Mouse (Mus musculus) v-Abl transformed pro-B cells (cell line): ENCODE measurements around the gene Zfhx3.

ENCODE experiments used
- in situ Hi-C, 2 experiments: fragments of 400-800 bp; cut with MboI; formaldehyde crosslinking; loops; one replicate each; pipeline ENCODE4 v1.15.1; 2025; ENCODE audit not compliant: unreplicated experiment in 2 of 2

The Zfhx3 gene

GRCm38 (mm10) chr8:108078726-108079125 is 136.3 kb downstream of the Zfhx3 start:
- in situ Hi-C loops: no loop called here

DNA sequence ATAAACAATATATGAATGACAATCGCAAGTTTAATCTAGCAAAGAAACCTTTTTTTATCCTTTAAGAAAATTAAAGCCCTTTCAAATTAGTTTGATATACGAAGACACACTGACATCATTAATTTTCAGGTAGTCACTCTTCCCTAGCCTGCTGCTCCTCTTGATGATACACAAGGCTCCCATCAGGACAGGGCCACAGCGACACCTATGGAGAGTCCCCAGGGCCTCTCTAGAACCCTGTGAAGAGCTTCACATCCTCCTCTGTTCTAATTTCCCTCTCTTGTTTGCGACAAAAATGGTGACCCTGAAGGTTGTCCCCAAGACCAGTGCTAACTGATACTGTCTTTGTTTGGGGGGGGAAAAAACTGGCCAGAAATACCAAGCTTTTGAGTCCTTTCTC is 144.5 kb downstream of the Zfhx3 start:
- in situ Hi-C loops: no loop called here

DNA sequence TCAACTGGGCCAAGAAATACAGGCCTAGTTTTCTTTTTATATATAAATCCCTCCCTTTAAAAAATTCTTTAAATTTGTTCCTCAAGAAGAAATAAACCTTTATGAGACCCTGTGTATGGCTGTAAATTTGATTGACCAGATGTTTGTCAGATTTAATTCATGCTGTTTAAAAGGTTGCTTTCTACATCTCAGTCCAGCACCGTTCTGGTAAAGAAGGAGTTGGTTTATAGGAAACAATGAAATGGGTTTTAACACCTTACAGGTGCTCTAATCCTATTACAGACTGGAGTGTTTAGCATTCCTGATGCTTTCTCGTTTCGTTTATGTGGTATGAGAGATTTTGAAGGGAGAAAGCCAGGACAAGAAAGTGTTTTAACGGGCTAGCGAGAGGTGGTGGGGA is 147.2 kb downstream of the Zfhx3 start:
- in situ Hi-C loops: no loop called here

DNA sequence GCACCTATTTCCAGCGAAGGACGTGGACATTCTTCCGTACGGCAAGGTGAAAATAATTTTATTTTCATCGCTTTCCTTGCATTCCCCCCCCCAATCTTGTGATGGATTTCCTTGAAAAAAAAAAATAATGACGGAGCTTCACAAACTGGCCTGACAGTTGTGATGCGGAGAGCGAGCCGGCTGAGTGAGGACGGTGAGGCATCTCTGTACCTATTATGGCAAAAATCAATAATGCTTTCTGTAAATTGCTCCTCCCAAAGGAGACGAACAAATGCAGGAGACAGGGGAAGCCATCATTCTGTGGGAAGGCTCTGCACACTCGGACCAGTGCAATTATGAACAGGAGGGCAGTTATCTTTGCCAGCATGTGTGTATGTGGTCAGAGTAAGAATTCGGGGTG is 156.2 kb downstream of the Zfhx3 start:
- in situ Hi-C loops: no loop called here

- in situ Hi-C loops: no loop called here
Observed at GRCm38 (mm10) chr8:108101131-108101530, 158.7 kb downstream of the Zfhx3 start.

- in situ Hi-C loops: no loop called here
Observed at GRCm38 (mm10) chr8:108101978-108102865, 159.8 kb downstream of the Zfhx3 start.

DNA sequence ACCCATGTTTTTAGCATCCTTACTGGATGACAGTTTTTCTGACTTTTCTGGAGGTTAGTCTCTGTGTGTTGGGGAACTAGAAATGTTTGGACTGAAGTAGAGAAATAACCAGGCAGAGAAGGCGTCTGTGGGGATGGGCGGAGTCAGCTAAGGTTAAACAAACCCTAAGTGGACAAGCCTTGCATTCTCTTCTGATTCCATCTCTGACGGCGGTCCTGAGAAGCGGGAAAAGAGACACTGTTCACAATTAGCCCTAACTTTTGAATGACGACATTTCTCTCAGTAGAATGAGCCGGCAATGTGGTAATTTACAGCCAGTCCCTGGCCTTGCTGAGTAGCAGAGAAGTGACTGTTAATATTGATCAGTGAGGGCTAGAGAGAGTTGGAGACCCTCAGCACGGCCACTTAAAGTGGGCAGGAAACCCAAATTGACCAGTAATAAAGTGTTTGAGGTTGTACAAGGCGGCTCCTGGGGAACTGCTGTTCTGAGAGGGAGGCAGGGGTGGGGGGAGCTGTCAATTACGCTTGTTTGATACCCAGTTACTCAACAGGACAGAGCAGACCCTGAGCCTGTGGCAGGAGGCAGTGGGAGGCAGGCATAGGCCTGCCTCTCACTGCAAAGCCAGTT is 162.1 kb downstream of the Zfhx3 start:
- in situ Hi-C loops: no loop called here

DNA sequence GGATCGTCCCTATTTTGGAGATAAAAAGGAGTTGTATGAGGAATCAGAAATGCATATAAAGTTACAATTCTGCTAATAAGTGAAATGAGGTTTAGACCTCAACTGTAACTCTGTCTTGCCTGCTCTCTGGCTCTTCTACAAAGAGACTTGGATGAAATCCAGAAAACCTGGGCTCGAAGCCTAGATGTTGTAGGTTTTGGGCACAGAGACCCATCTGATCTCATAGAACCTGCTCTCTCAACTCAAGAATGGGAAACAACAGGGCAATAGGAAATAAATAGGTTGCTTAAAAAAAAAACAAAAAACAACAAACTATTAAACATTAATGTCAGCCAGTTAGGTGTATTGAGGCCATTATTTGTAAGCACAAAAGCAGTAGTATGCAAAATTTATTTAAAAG is 182.6 kb downstream of the Zfhx3 start:
- in situ Hi-C loops: no loop called here

GRCm38 (mm10) chr8:108125491-108125890 is 183.0 kb downstream of the Zfhx3 start:
- in situ Hi-C loops: no loop called here

- in situ Hi-C loops: no loop called here
Observed at GRCm38 (mm10) chr8:108146536-108146935, 204.1 kb downstream of the Zfhx3 start.

- in situ Hi-C loops: no loop called here
Observed at GRCm38 (mm10) chr8:108148599-108149249, 206.3 kb downstream of the Zfhx3 start.

DNA sequence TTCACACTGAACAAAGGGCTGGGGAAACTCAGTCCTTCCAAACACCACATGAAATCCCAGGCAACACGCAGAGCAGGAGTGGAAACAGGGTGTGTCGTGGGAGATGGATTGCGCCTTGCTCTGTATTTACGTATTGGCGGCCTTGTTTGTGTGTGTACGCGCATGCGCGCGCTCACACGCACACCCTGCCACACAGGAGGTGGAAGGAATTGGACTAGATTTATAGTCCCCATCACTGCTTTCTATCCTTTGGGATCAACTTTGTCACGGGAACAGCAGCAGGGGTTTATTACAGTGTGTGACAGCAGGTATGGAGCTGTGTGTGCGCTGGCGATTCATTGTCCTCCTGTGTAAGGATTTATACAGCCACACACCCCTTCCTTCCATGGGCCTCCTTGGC is 228.4 kb downstream of the Zfhx3 start:
- in situ Hi-C loops: no loop called here

GRCm38 (mm10) chr8:108183296-108183695 is 240.9 kb downstream of the Zfhx3 start:
- in situ Hi-C loops: no loop called here

- in situ Hi-C loops: no loop called here
Observed at GRCm38 (mm10) chr8:108183948-108184347, 241.5 kb downstream of the Zfhx3 start.

- in situ Hi-C loops: no loop called here
Observed at GRCm38 (mm10) chr8:108186289-108186688, 243.8 kb downstream of the Zfhx3 start.

DNA sequence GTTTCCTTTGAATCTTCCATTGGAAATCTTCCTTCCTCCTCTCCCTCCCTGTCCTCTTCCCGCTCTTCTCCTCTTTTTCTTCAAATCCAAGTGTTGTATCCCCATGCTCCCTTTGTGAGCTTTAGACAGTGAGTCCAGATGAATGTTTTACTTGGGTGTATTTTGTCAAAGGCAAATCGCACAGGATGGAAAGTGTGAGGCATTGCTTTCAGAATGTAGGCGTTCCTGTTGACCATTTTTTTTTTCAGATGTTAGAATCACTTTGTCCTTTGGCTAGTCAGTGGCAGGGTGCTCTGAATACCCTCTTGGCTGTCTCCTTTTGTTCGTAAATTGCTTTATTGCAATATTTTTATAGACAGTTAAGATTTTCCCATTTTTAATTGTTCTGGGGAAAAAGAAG is 245.6 kb downstream of the Zfhx3 start:
- in situ Hi-C loops: no loop called here

GRCm38 (mm10) chr8:108194571-108194970 is 252.1 kb downstream of the Zfhx3 start:
- in situ Hi-C loops: no loop called here

DNA sequence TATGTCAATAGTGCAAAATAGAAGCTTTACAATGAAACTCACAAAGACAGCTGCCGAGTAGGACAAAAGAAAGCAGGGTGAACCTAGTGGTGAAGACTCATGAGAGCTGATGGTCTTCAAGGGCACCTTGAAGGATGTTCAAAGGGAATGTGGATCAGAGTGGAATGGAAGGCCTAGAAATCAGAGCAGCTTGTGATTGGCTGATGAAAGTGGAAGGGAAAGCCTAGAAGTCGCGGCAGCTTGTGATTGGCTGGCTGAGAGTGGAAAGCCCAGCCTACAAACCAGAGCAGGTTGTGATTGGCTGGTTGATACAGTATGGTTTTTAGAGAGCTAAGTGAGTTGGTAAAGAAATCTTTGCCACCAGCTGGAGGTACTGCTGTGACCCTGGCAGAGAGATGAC is 272.6 kb downstream of the Zfhx3 start:
- in situ Hi-C loops: no loop called here

DNA sequence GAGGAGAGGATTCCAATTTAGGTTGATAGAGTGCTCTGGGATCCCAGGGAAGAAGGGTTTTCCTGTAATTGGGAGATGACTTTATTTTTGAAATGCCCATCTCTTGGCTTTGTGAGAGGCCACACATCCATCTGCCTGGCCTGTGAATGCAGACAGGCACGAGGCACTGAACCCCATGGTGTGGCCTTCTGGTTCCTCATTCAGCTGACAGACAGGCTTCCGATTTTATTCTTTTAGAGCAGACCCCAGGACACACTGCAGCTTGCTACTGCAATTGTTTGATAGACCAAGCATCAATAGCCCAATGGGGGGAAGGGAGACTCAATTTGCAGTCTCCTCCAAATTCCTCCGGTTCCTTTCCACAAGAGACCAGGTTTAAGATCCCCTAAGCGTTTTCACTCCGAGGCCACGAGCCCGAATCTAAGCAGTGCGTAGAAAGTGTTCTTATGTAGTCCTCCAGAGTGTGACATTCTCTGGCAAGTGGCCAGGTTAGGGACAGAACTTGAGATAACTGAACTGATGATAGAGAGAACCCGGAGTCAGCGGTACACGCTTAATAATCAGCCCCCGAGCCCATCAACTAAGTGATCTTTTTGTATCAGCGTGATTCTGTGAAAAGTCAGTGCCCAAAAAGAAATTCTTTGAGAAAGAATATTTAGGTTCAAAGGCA is 275.9 kb downstream of the Zfhx3 start:
- in situ Hi-C loops: no loop called here

GRCm38 (mm10) chr8:108220511-108220910 is 278.1 kb downstream of the Zfhx3 start:
- in situ Hi-C loops: no loop called here

GRCm38 (mm10) chr8:108222091-108222490 is 279.6 kb downstream of the Zfhx3 start:
- in situ Hi-C loops: no loop called here
